11 mouse cellular contexts compared by ENCODE assay signal in genomic region chrX:42399343-42399742, GRCm38 (mm10).
DNase-seq lines count a peak whose midpoint lies in the region; ATAC-seq and TF ChIP-seq lines count a peak whose summit lies in the region.
"Had no signal": no experiment of that assay in that cellular context is flagged by ENCODE, and none has a peak within 500 bp of the region (broad histone marks: within the 10 kb centered on the region; RNA-seq: fewer than 3 reads in every experiment).

No protein-coding gene starts in this region.

- no peak overlapping the region for H3K4me3 ChIP-seq in liver, embryonic 11.5 days (ENCODE audit: low read depth, low read length)
- H3K4me3 ChIP-seq in liver, embryonic 12.5 days, result no peak overlapping the region
- H3K4me3 ChIP-seq in E14TG2a.4 (replicated peaks; ENCODE audit: low read length), result no peak overlapping the region

- H3K9me3 ChIP-seq in liver, embryonic 11.5 days (ENCODE audit: control insufficient read depth, low read length), result no peaks in the 10 kb centered on the region
- no peaks in the 10 kb centered on the region for H3K9me3 ChIP-seq in liver, embryonic 12.5 days (replicated peaks)
- no peaks in the 10 kb centered on the region for H3K9me3 ChIP-seq in E14TG2a.4 (ENCODE audit: low read length)

- 0 out of 2 replicates have a peak, but pooled peaks have one; percentile 12 for TF ChIP-seq CTCF in E14TG2a.4 (conservative IDR thresholded peaks at IDR 0.05; ENCODE audit: low read length)

- DNase-seq in liver, embryonic 11.5 days (ENCODE audit: low spot score), result no peak
- peak; percentile 4 to 60 for DNase-seq in thymus, adult 18-20 months
- no peak for DNase-seq in urinary bladder, postnatal 36 days (ENCODE audit: low spot score in 2 of 2)
- no peak for DNase-seq in urinary bladder, postnatal 25 days (ENCODE audit: low spot score)
- no peak for DNase-seq in embryo, embryonic 11 days
- DNase-seq: cerebellum, adult 8-10 months; left cerebral cortex, postnatal 4 days; retina, postnatal 1 day had no signal

- H3K27ac ChIP-seq in liver, embryonic 11.5 days (ENCODE audit: low read depth, low read length), result no peak overlapping the region
- H3K27ac ChIP-seq in liver, embryonic 12.5 days, result no peak overlapping the region

- H3K36me3 ChIP-seq in liver, embryonic 11.5 days (ENCODE audit: control insufficient read depth, insufficient read depth, low read length), result no peaks in the 10 kb centered on the region
- H3K36me3 ChIP-seq in liver, embryonic 12.5 days, result no peaks in the 10 kb centered on the region
- no peaks in the 10 kb centered on the region for H3K36me3 ChIP-seq in E14TG2a.4 (ENCODE audit: insufficient read depth, low read length)

- H3K4me1 ChIP-seq in liver, embryonic 11.5 days (replicated peaks; ENCODE audit: control insufficient read depth, insufficient read depth, low read length), result no peaks in the 10 kb centered on the region
- H3K4me1 ChIP-seq in liver, embryonic 12.5 days, result no peaks in the 10 kb centered on the region
- 0 out of 2 replicates have a peak, but pooled peaks cover 3% of the 10 kb centered on the region for H3K4me1 ChIP-seq in E14TG2a.4 (replicated peaks; ENCODE audit: low read depth, low read length)

- no peak overlapping the region for H3K4me2 ChIP-seq in liver, embryonic 11.5 days
- H3K4me2 ChIP-seq in liver, embryonic 12.5 days, result no peak overlapping the region

- H3K27me3 ChIP-seq in liver, embryonic 11.5 days (replicated peaks; ENCODE audit: control insufficient read depth, insufficient read depth, low read length), result no peaks in the 10 kb centered on the region
- no peaks in the 10 kb centered on the region for H3K27me3 ChIP-seq in liver, embryonic 12.5 days (replicated peaks)
- H3K27me3 ChIP-seq in E14TG2a.4 (ENCODE audit: insufficient read depth, low read length), result no peaks in the 10 kb centered on the region

- no peak overlapping the region for H3K9ac ChIP-seq in liver, embryonic 11.5 days (ENCODE audit: low read depth, low read length)
- H3K9ac ChIP-seq in liver, embryonic 12.5 days, result no peak overlapping the region

- peak; percentile 51; the same call in 1 of the 2 replicates for ATAC-seq in liver, embryonic 11.5 days (replicated peaks; ENCODE audit: low FRiP score)
- no peak for ATAC-seq in liver, embryonic 12.5 days
- ATAC-seq in granulocyte monocyte progenitor cell, adult 5-6 weeks (replicated peaks; ENCODE audit: poor library complexity, severe bottlenecking), result peak; percentile 41

Comparison
In these comparisons a context has a peak if more than half of its experiments do, and no peak if none do; other contexts are left out.
1. DNase-seq: peak in thymus, adult 18-20 months (2 of 2); none in liver, embryonic 11.5 days (single experiment), urinary bladder, postnatal 36 days (0 of 2), urinary bladder, postnatal 25 days (single experiment) and embryo, embryonic 11 days (single experiment).